Mouse (Mus musculus): ENCODE data around the gene Cd1d1. TPM values are rescaled to one million over a fixed set of nuclear protein-coding genes. Genes with fewer than 3 reads are reported as not detected.
A peak's percentile ranks its signal among the peaks of the same experiment; 100 is the strongest.
"Not testable (repeated sequence)": the region's sequence is repeated elsewhere in the genome, so short reads cannot be mapped to it uniquely, and the experiment has no call there.

Gene Cd1d1
- polyA plus RNA-seq, 1 experiment: 9.6 TPM

DNA sequence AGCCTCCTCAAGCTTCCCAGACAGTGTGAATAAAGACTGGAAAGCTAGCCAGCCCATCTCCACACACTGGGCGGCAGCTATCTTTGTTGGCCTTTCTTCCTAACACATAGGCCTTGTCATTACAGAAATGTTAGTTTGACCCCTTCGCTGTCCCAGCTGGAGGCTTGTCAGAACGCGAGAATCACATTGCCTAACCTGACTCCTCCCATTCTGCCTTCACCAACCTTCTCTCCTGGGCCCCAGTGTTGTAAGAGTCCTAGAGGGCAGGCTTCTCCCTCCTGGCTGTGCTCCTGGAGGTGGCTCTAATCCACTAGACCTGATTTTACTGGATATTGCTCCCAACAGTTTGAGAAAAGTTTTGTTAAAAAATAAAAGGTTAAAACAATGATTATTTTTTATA is 1.4 kb upstream of the Cd1d1 start:
- TF ChIP-seq POLR2A (IDR thresholded peaks at IDR 0.05; ENCODE audit: low read depth, low read length) (no peak), CTCF (IDR thresholded peaks at IDR 0.05; ENCODE audit: borderline replicate concordance, insufficient read depth, low read length) (no peak)
- H3K27ac ChIP-seq (ENCODE audit: insufficient read depth, low read length): no peak overlapping the region
- H3K4me1 ChIP-seq (ENCODE audit: control insufficient read depth, insufficient read depth, low read length): no peaks in the 10 kb centered on the region

DNA sequence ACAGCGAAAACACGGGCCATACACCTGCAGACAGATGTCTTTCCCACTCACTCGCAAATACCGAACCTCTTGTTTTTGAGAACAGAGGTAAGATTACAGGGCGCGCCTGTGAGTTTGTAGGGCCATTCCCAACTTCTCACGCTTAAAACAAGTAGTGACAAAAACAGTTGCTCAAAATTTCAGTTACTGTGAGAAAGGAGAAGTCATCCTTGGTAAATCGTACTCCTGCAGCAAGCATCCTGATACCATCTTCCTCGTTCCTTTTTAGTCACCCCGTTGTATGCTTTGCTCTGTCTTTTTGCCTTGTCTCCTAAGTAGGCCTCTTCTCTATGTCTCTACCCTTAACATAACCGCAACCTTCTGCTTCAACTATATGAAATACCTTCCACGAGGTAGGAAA is 810 bp upstream of the Cd1d1 start:
- Histone ChIP-seq H3K4me1 (ENCODE audit: control insufficient read depth, insufficient read depth, low read length) (no peaks in the 10 kb centered on the region), H3K27ac (ENCODE audit: insufficient read depth, low read length) (no peak overlapping the region), H3K4me3 (ENCODE audit: insufficient read depth, low read length) (no peak overlapping the region)
- TF ChIP-seq POLR2A (IDR thresholded peaks at IDR 0.05; ENCODE audit: low read depth, low read length) (no peak), CTCF (IDR thresholded peaks at IDR 0.05; ENCODE audit: borderline replicate concordance, insufficient read depth, low read length) (no peak)

More for the DNA sequence above, 1.4 kb upstream of the Cd1d1 start:
- H3K4me3 ChIP-seq (ENCODE audit: insufficient read depth, low read length): no peak overlapping the region

DNA sequence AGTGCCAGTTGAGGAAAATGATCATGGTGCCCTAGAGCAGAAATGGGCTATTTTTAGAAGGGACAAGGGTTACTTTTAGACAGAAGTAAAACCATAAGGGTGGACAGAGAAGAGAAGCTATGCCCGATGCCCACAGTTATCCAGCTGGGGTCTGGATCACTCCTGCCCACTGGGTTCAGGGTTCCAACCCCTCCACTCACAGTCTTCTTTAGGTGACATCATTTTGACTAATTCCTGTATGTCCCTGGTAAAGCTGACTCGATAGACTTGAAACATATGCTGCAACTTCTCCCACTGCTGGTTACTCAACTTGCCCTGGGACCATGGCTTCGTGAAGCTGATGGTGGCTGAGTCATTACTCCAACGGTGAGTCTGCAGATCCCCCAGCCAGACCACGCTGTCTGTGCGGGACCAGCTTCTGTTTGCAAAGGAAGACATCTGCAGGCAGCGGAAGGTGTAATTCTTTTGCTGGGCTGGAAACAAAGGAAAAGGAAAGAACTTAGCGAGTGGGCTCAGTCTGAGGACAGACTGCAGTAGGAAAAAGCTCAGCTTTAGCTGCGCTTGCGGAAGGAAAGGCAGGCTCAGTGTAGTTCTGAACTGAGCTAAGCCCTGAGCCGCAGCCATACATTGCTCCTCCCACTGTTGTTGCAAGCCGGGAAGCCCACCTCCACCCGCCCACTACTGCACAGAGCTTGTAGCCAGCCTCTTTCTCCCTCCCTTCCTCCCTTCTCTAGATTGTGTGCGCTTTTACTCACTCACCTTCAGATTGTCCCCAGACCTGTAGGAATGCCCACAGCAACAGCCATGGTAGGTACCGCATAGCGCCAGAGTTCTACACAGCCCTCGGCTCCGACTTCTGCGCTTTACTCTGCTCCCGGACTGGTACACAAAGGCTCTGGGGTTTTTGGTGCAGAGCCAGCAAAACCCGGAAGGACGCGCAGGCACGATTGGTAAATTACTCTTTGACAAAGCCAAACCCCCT is 517 bp downstream of the Cd1d1 start:
- H3K27ac ChIP-seq (ENCODE audit: insufficient read depth, low read length): peak overlapping the region; percentile 52
- peak overlapping the region; percentile 65 for H3K4me3 ChIP-seq (ENCODE audit: insufficient read depth, low read length)
- TF ChIP-seq POLR2A (IDR thresholded peaks at IDR 0.05; ENCODE audit: low read depth, low read length): peak; percentile 66
- H3K4me1 ChIP-seq (ENCODE audit: control insufficient read depth, insufficient read depth, low read length): not testable (repeated sequence)

DNA sequence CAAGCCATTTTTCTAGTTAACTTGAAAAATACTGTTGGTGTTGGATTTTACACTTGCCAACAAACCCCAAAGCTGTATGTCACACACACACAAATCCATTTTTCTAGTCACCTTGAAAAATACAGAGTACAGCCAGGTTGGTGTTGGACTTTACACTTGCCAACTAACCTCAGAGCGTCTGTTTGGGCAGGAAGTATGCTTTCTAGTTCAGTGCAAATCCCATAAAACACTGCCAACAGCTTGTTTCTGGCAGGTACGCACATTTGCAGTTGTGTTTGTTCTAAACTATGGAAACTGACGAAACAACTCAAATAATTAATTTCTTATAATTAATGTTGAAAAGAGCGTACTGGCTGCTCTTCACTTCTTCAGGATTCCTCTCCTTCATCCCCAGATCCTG is 3.1 kb downstream of the Cd1d1 start:
- Histone ChIP-seq H3K27ac (ENCODE audit: insufficient read depth, low read length) (no peak overlapping the region), H3K4me3 (ENCODE audit: insufficient read depth, low read length) (no peak overlapping the region), H3K4me1 (ENCODE audit: control insufficient read depth, insufficient read depth, low read length) (no peaks in the 10 kb centered on the region)
- TF ChIP-seq CTCF (IDR thresholded peaks at IDR 0.05; ENCODE audit: borderline replicate concordance, insufficient read depth, low read length) (no peak), POLR2A (IDR thresholded peaks at IDR 0.05; ENCODE audit: low read depth, low read length) (no peak)

DNA sequence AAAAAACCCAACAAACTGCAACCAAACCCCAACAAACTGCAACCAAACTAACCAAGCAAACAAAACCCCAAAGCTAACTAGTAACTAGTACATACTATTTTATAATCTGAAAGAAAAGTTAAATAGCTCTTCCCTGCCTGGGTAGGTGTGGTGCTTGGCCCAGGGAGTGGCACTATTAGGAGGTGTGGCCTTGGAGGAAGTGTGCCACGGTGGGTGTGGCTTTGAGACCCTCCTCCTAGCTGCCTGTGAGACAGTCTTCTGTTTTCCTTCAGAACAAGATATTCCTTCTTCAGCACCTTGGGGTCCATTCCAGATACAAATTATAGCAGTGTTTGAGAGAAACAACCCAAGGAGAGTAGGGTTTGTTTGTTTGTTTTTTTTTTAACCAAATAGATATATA is 3.9 kb downstream of the Cd1d1 start:
- no peak overlapping the region for H3K4me3 ChIP-seq (ENCODE audit: insufficient read depth, low read length)
- no peaks in the 10 kb centered on the region for H3K4me1 ChIP-seq (ENCODE audit: control insufficient read depth, insufficient read depth, low read length)
- no peak for TF ChIP-seq CTCF (IDR thresholded peaks at IDR 0.05; ENCODE audit: borderline replicate concordance, insufficient read depth, low read length)
- no peak for TF ChIP-seq POLR2A (IDR thresholded peaks at IDR 0.05; ENCODE audit: low read depth, low read length)

DNA sequence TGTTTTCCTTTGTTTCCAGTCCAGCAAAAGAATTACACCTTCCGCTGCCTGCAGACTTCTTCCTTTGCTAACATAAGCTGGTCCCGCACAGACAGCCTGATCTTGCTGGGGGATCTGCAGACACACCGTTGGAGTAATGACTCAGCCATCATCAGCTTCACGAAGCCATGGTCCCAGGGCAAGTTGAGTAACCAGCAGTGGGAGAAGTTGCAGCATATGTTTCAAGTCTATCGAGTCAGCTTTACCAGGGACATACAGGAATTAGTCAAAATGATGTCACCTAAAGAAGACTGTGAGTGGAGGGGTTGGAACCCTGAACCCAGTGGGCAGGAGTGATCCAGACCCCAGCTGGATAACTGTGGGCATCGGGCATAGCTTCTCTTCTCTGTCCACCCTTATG is 12.3 kb downstream of the Cd1d1 start:
- not testable (repeated sequence) for H3K4me1 ChIP-seq (ENCODE audit: control insufficient read depth, insufficient read depth, low read length); H3K27ac ChIP-seq (ENCODE audit: insufficient read depth, low read length)
- H3K4me3 ChIP-seq (ENCODE audit: insufficient read depth, low read length): peak overlapping the region; percentile 1; the same call in 1 of the 2 replicates

More for the DNA sequence above, 3.9 kb downstream of the Cd1d1 start:
- no peak overlapping the region for H3K27ac ChIP-seq (ENCODE audit: insufficient read depth, low read length)

DNA sequence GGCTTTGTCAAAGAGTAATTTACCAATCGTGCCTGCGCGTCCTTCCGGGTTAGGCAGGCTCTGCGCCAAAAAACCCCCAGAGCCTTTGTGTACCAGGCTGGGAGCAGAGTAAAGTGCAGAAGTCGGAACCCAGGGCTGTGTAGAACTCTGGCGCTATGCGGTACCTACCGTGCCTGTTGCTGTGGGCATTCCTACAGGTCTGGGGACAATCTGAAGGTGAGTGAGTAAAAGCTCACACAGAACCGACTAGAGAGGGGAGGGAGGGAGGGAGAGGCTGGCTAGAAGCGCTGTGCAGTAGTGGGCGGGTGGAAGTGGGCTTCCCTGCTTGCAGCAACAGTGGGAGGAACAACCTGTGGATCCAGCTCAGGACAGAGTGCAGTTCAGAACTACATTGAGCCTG is 12.8 kb downstream of the Cd1d1 start:
- Histone ChIP-seq H3K4me1 (ENCODE audit: control insufficient read depth, insufficient read depth, low read length) (no peaks in the 10 kb centered on the region), H3K27ac (ENCODE audit: insufficient read depth, low read length) (no peak overlapping the region), H3K4me3 (ENCODE audit: insufficient read depth, low read length) (peak overlapping the region; percentile 1; the same call in 1 of the 2 replicates)
- no peak for TF ChIP-seq CTCF (IDR thresholded peaks at IDR 0.05; ENCODE audit: borderline replicate concordance, insufficient read depth, low read length)
- TF ChIP-seq POLR2A (IDR thresholded peaks at IDR 0.05; ENCODE audit: low read depth, low read length): no peak

DNA sequence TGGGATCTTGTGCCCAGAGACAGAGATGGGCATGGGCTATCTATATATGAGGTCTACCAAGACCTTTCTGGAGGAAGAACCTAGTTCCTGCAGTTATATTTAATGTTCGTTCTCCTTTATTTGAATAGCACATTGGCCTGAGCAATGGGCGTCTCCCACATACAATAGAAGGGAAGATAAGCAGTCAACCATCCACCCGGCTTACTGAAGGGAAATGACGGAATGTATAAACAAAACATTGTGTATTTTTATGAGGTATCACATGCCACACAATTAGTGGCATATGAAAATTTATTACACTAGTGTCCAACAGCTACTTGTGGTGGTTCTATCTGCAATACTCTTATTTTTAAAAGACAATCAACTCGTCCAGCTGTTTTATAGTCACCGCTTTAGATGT is 15.9 kb downstream of the Cd1d1 start:
- Histone ChIP-seq H3K4me3 (ENCODE audit: insufficient read depth, low read length) (no peak overlapping the region), H3K4me1 (ENCODE audit: control insufficient read depth, insufficient read depth, low read length) (no peaks in the 10 kb centered on the region), H3K27ac (ENCODE audit: insufficient read depth, low read length) (no peak overlapping the region)
- TF ChIP-seq POLR2A (IDR thresholded peaks at IDR 0.05; ENCODE audit: low read depth, low read length): no peak
- no peak for TF ChIP-seq CTCF (IDR thresholded peaks at IDR 0.05; ENCODE audit: borderline replicate concordance, insufficient read depth, low read length)

DNA sequence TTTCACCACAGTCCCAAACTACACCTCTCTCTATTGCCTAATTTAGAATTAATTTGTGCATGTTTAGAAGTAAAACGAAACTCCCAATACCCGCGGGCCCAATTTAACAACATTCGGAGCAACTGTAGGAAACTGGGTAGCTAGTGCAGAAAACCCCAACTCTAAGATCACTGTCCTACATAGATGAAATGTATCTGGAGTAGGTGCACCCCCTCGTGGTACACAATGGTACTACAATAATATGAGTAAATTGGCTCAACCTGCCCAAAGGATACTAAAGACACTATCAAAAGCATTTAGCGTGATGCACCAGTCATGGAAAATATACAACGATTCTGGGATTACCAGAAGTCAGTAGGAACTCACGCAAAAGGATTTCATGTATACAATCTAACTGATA is 22.7 kb downstream of the Cd1d1 start:
- H3K4me3 ChIP-seq (ENCODE audit: insufficient read depth, low read length): no peak overlapping the region
- no peaks in the 10 kb centered on the region for H3K4me1 ChIP-seq (ENCODE audit: control insufficient read depth, insufficient read depth, low read length)
- TF ChIP-seq CTCF (IDR thresholded peaks at IDR 0.05; ENCODE audit: borderline replicate concordance, insufficient read depth, low read length) (no peak), POLR2A (IDR thresholded peaks at IDR 0.05; ENCODE audit: low read depth, low read length) (no peak)
- H3K27ac ChIP-seq (ENCODE audit: insufficient read depth, low read length): no peak overlapping the region

DNA sequence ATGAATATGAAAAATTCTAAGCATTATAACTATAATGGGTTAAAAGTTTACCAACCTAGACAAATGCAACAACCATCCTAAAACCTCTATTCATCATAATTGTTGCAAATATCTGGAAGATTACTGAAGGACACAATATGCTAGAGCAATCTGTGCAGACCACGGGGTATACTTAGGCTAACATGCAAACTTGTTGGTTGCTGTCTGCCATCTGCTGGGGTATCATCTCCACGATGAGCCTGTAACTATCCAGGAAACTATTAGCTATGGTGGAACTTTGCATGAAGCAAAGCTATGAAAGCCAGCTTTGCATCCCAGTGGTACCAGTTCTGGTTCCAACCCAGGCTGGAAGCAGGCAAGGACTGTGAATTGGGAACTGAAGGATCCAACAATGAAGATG is 24.1 kb downstream of the Cd1d1 start:
- no peak overlapping the region for H3K27ac ChIP-seq (ENCODE audit: insufficient read depth, low read length)
- no peaks in the 10 kb centered on the region for H3K4me1 ChIP-seq (ENCODE audit: control insufficient read depth, insufficient read depth, low read length)
- H3K4me3 ChIP-seq (ENCODE audit: insufficient read depth, low read length): no peak overlapping the region
- no peak for TF ChIP-seq CTCF (IDR thresholded peaks at IDR 0.05; ENCODE audit: borderline replicate concordance, insufficient read depth, low read length)
- TF ChIP-seq POLR2A (IDR thresholded peaks at IDR 0.05; ENCODE audit: low read depth, low read length): no peak
